Mouse (Mus musculus) regulatory T cell (primary cell): Measurements from ENCODE around the gene Ssc5d.

Experiments used
- in situ Hi-C: fragments of 300-600 bp; cut with MboI, MseI; formaldehyde crosslinking; loops from one replicate; pipeline ENCODE4 v1.15.1; 2025; ENCODE audit warnings: high pct_unique_total_duplicates

The Ssc5d gene

DNA sequence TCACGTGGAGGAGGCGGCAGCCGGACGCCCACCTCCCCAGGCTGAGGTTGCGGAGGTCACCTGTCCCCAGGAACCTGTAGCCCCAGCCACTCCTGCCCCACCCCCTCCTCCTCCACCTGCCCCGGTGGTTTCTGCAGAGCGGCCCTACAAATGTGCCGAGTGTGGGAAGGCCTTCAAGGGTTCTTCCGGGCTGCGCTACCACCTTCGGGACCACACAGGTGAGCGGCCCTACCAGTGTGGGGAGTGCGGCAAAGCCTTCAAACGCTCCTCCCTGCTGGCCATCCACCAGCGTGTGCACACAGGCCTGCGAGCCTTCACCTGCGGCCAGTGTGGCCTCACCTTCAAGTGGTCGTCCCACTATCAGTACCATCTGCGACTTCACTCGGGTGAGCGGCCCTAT is 5.6 kb upstream of the Ssc5d start:
- in situ Hi-C loops, result no loop called here

DNA sequence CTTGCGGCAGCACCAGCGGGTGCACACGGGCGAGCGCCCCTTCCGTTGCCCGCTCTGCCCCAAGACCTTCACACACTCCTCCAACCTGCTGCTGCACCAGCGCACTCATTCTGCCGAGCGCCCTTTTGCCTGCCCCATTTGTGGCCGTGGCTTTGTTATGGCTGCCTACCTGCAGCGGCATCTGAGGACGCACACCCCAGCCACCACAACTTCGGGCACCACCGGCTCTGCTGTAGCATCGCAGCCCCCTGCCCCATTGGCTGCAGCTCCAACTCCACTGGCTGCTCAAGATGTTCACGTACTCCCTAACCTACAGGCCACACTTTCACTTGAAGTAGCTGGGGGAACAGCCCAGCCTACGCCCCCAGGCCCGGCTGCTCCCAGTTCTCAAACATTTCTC is 5.1 kb upstream of the Ssc5d start:
- in situ Hi-C loops, result no loop called here

DNA sequence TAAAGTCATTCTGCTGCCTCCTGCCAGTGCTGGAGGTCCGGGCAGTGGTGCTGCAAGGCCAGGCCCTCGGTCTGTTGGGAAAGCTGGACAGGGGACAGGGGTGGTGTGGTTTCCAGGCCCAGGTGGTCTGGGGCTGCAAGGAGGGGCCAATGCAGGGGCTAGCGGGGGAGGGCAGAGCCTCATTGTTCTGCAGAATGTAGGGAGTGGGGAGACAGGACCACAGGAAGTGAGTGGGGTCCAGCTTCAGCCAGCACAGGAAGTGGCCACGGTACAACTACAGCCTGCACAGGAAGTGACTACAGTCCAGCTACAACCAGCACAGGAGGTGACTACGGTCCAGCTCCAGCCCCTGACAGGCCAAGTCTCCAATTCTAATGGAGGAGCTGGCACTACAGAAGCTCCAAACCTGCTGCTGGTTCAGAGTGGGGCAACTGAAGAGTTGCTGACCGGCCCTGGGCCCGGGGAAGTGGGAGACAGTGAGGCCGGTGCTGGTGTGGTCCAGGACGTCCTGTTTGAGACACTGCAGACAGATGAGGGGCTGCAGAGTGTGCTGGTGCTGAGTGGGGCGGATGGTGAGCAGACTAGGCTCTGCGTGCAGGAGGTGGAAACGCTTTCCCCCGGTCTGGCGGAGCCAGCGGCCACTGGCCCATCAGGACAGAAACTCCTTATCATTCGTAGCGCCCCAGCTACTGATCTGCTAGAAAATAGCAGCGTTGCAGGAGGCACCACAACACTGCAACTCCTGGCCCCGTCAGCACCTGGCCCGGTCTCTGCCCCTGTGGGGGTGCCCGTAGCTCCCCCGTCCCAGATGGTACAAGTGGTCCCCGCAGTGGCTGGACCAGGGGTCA is 4.4 kb upstream of the Ssc5d start:
- in situ Hi-C loops, result no loop called here

DNA sequence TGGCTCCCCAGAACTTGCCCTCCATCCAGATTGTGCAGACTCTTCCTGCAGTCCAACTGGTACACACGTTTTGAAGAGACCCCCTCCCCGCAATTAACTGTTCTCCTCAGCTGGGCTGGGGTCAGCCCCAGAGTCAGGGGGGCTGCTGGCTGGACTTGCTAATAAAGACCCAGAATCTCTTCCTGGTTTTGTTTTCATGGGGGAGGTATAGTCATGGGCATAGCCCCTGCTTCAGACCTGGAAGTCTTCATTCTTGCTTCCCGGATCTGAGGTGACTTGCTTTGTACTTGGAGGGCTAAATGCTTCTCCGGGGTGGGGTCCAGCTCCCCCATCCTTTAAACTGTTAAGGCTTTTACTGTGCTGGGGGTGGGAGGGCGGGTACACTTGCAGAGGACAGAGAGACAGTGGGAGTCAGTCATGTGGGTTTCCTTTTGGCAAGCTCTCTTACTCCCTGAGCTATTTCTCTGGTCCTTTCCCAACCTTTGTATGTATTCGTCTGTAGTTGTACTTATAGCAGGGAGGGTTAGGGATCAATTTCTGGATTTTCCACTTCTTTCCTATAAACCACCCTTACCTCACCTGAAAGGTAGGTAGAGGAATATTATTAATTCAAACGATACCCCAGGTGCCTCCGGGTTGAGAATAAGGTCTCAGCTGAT is 3.6 kb upstream of the Ssc5d start, which contains the start of gene Nat14:
TSS of gene Nat14 (plus strand) at position 205 of the 659 bp plus-strand sequence.
- in situ Hi-C loops, result no loop called here

DNA sequence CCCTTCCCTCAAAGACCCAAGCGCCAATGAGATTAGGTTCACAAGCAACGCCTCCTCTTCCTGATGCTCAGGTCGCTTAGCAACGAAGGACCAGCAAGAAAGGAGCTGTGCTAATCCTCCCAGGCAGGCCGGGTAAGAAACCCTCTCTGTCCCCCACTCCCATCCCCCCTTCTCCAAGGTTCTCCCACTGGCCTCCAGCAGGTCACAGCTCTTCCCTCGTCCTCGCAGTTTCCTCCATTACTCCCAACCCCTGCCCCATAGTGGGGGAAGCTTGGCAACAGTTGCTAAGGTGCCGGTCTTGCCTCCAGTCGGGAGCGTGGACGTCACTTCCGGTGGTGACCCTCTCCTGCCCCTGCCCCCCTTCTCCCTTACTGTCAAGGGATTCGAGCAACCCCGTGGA is 3.1 kb upstream of the Ssc5d start:
- in situ Hi-C loops, result no loop called here

DNA sequence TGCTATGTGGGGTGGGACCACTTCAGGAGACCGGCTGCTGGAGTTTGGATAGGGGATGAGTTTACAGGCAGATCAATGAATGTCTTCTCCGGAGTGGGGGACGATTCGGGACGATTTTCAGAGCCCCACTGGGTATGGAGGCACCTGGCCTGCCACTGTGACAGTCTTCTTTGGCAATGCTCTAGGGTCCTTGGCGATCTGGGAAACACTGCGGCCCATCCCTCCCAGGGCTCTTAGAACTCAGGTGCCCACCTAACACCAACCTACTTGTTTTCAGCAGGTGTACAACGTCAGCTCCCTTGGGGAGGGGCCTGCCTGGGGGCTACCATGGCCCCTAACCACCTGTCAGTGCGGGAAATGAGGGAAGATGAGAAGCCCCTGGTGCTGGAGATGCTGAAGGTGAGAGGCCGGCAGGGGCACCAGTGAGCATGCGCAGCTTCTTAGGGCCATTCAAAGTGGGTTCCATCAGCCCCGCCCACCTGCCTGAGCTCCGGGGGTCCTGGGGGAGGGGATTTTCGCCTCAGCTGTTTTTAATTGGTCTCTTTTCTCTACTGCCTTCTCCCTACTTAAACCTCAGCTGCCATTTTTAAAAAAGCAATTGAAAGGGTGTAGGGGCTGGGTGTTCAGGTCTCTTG is 2.5 kb upstream of the Ssc5d start:
- in situ Hi-C loops, result no loop called here

DNA sequence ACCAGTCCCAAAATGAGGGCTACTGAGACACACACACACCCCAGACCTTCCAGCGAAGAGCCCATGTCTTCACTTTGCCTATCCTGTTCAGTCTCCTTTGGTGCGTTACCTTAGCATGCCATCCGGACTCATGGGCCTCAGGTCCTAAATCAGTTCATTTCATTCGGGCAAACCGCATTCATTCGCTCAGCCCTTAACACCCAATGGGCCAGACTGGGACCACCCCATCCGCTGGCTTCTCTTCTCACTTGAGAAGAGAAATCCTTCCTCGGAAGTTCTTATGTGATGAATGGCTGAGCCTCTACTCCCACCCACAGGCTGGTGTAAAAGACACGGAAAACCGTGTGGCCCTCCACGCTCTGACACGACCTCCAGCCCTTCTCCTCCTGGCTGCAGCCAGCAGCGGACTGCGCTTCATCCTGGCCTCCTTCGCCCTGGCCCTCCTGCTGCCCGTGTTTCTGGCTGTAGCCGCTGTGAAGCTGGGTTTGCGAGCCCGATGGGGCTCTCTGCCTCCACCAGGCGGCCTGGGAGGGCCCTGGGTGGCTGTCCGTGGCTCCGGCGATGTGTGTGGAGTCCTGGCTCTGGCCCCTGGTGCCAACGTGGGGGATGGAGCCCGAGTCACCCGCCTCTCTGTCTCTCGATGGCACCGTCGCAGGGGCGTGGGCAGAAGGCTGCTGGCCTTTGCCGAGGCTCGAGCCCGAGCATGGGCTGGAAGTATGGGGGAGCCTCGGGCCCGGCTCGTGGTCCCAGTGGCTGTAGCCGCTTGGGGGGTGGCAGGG is 1.8 kb upstream of the Ssc5d start:
- in situ Hi-C loops, result no loop called here

DNA sequence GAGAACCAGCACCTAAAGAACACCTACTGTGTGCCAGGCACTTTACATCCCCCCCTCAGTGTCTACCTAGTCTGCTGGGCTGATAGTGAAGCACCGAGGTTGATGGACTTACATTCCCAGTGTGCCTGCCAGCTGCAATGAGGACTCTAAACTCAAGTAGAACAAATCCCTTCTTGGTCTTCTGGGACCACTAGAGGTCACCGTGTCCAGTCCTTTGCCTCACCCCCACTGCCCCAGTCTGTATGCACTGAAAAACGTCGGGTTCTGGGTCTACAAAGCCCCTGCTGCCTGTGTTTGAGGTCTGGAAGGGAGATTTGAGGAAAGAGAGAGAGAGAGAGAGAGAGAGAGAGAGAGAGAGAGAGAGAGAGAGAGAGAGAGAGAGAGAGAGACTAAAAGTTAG is 1.1 kb upstream of the Ssc5d start:
- in situ Hi-C loops, result no loop called here

DNA sequence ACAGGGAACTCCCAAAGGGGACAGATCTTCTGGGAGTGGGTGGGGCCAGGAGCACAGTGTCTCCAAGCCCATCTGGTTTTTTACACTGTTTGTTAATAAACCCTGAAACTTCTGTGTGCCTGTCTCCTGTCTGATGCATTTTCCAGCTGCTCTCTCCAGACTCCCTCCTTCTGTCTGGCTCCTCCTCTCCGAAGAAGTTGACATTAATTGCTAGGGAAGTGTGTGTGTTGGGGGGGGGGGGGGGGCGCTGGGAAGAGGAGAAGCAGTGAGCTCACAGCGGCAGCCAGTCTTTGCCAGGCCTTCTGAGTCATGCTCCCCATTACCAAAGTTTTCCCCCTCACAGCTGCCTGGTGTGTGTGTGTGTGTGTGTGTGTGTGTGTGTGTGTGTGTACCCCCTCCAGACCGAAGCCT is 689 bp upstream of the Ssc5d start:
- in situ Hi-C loops, result loop anchor here (5.0 kb wide), 1 partner anchor 48 kb away; the partner anchor contains the start of gene Isoc2a

DNA sequence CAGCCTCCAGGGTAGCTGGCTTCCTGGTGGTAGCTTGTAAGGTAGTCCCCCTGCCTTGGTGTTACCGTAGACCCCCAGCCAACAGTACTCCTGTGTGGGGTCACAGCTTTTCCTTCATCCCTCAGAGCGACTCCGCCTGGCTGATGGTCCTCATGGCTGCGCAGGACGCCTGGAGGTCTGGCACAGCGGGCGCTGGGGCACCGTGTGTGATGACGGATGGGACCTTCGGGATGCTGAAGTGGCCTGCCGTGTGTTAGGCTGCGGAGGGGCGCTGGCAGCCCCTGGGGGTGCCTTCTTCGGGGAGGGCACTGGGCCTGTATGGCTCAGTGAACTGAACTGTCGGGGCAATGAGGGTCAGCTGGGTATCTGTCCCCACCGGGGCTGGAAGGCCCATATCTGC is 1.3 kb downstream of the Ssc5d start:
- in situ Hi-C loops, result loop anchor here (5.0 kb wide), 1 partner anchor 50 kb away; the partner anchor contains the start of gene Isoc2a

DNA sequence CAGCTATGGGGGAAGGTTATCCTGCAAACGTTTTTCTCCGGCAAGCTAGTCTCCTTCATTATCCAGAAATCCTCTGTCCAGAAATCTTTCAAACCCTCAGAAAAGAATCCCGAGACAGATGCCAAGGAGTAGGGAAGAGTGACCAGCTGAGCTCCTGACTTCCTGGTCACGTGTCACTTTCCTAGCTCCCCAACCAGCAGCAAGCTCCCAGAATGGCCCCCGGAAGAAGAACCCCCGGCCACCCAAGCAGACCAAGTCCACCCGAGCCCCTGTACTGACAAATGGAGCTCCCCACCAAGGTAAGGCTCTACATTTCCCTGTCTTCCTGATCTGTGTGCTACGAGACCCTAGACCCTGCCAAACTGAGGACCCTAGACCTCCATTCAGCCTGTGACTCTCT is 2.1 kb downstream of the Ssc5d start:
- in situ Hi-C loops, result loop anchor here (5.0 kb wide), 1 partner anchor 50 kb away; the partner anchor contains the start of gene Isoc2a

DNA sequence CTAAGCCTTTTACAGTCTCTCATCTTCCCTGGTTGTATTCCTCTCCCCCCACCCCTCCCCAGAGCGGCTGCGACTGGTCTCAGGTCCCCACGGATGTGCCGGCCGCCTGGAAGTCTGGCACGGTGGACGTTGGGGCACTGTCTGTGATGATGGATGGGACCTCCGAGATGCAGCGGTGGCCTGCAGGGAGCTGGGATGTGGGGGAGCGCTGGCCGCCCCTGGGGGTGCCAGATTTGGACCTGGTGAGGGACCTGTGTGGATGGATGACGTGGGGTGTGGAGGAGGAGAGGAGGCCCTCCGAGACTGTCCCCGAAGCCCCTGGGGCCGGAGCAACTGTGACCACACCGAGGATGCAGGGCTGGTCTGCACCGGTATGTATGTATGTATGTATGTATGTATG is 2.7 kb downstream of the Ssc5d start:
- in situ Hi-C loops, result loop anchor here (5.0 kb wide), 1 partner anchor 51 kb away; the partner anchor contains the start of gene Isoc2a

DNA sequence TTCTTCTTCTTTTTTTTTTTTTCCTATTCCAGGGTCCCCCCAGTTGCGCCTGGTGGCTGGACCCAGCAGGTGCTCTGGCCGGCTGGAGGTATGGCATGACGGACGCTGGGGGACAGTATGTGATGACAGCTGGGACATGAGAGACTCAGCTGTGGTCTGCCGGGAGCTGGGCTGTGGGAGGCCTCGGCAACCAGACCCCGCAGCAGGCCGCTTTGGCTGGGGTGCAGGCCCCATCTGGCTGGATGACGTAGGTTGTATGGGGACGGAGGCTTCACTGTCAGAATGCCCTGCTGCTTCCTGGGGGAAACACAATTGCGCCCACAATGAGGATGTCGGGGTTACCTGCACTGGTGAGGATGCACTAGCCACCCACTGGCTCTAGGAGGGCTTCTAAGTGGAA is 7.5 kb downstream of the Ssc5d start:
- in situ Hi-C loops, result loop anchor here (10.0 kb wide), 1 partner anchor 228 kb away; no protein-coding TSS in a partner anchor

DNA sequence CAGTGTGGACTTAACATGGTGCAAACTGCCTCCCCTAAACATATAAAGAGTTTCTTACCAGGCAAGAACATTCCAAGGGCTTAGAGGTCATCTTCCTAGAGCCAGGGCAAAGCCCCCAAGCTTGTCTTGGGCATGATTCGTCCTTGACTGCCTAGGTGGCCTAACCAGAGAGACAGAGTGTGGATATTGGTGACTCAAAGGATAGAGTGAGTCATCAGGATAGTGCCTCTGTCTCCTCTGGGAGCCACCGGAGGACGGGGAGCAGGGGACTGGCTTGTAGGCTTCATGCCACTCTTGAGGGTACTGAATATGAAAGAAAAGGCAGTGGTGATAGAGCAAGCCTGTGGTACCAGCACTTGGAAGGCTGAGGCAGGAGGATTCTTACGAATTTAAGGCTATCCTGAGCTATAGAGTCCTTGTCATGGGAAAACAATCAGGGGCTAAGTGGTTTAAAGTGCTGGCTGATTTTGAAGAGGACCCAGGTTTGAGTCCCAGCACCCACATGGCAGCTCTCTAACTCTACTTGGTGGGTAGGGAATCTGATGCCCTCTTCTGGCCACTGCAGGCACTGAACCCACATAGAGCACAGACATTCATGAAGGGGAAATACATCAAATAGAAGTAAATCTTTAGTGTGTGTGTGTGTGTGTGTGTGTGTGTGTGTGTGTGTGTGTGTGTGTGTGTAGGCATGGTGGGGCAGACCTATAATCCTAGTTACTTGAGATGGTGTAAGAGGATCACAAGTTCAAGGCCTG is 8.8 kb downstream of the Ssc5d start:
- in situ Hi-C loops, result loop anchor here (10.0 kb wide), 1 partner anchor 230 kb away; no protein-coding TSS in a partner anchor

DNA sequence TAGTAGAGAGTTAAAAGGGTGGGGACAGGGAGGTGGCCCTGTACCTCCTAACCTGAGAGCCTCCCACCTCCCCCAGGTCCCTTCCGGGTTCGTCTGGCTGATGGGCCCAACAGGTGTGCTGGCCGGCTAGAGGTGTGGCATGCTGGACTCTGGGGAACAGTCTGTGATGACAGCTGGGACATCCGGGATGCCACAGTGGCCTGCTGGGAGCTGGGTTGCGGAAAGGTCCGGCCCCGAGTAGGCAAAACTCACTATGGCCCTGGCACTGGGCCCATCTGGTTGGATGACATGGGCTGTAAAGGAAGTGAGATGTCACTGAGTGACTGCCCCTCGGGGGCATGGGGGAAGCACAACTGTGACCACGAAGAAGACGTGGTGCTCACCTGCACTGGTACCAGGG is 11.2 kb downstream of the Ssc5d start:
- in situ Hi-C loops, result loop anchor here (10.0 kb wide), 1 partner anchor 232 kb away; no protein-coding TSS in a partner anchor

DNA sequence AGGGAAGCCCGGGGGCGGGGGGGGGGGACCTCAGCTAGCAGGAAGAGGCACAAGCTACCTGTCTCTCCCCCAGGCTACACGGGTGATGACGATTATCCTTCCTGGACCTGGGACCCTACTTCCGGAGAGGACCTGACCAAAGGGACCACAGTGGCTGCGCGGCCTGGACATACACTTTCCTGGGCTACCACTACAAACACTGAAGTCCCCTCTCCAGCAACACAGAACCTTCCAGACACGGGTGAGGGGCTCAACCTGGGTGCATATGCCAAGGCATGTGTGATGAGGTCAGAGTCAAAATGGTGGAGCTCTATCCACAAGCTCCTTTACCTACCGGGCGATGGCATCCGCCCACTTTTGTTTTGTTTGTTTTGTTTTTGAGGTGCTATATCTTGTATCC is 11.8 kb downstream of the Ssc5d start:
- in situ Hi-C loops, result loop anchor here (10.0 kb wide), 1 partner anchor 233 kb away; no protein-coding TSS in a partner anchor

DNA sequence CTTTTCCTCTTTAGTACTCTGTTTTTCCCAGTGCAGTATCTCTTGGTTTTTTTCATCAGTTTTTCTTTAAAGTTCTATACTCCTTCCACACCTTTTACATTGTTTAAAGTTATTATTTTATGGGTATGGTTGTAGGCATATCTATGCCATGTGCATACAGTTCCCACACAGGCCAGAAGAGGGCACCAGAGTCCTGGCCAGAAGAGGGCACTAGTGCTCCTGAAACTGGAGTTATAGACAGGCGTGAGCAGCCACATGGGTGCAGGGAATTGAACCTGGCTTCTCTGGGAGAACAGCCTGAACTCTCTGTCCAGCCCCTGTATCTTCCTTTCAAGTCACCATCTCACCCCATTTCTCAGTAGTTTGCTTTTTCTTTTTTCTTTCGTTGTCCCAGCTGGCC is 12.9 kb downstream of the Ssc5d start:
- in situ Hi-C loops, result loop anchor here (10.0 kb wide), 1 partner anchor 234 kb away; no protein-coding TSS in a partner anchor

DNA sequence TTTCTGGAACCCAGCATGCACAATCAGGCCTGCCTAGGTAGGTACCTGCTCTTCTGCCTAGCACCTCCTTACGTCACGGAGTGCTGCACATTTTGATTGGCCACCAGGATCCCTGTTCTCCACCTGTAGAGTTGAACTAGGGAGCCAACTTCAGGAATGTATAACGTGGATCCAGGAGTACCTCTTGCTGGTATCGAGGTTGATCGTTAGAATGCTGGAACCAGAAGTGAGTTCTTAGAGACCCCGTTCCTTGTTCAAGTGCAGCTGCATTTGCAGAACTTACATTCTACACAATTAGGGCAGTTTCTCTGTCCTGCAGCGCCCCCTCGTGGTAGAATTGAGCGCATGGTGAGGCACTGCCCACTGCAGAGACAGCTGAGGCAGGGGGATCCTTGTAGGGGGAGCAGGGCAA is 14.5 kb downstream of the Ssc5d start:
- in situ Hi-C loops, result loop anchor here (5.0 kb wide), 1 partner anchor 112 kb away; the partner anchor contains the start of gene Zfp580

DNA sequence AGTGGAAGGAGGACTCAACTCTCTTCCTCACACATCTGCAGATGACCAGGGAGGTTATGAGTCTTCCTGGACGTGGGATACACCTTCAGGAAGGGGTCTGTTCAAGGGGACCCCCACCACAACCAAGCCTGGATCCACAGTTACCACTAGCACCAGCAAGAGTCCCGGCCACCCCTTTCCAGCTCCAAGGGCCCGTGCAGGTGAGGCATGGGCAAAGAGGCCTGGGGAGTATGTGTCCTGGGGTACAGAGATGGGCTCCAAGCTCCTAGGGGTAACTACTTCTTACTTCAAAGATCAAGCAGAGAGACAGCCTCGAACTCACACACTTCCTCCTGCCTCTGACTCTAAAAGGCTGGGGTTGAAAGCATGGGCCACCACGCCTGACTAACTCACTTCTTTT is 17.1 kb downstream of the Ssc5d start:
- in situ Hi-C loops, result loop anchor here (5.0 kb wide), 1 partner anchor 110 kb away; the partner anchor contains the start of gene Zfp580

DNA sequence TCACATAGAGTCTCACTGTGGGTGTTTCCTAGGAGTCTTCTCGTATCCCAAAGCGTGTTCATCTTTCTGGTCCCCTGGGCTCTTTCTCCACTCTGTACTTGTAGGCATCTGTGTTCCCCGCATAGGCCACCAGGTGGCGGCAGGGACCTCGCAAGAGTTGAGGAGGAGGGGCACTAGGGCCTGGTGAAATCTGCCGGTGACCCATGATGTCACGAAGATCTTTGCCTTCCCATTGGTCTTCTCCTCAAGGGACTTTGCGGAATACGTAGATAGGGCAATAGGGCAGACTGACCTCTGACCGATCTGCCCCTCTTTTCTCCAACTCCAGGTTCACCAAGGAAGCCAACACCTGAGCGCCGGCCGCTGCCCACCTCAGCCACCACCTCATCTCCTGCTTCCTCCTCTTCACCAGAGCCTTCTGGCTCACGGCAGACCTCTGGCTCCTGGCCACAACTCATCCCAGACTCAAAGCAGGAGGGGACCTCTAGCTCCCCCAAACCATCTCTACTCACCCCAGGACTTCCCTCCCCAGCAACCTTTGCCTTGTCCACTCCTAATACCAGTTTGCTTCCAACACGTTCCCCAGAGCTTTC is 17.7 kb downstream of the Ssc5d start:
- in situ Hi-C loops, result loop anchor here (5.0 kb wide), 1 partner anchor 109 kb away; the partner anchor contains the start of gene Zfp580
